18 mouse cellular contexts compared by ENCODE assay signal in the genomic region with DNA sequence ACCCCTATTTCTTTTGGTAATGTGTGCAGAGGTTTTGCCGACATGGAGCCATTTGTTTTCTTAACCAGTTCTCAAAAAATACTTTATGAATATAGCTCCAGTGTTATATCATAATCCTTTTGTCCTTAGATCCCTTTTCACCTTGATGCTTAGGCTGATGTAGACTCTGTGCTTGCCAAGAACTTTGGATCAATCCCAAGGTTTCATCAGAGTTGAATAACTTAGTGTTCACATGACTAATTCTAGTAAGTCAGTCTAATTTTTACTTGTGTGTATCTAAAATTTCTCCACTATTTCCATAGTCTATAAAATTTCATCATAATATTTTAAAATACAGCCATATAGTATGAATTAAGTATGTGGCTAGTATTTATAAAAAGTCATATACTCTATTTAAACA.
"Had no signal": no experiment of that assay in that cellular context is flagged by ENCODE, and none has a peak within 500 bp of the region (broad histone marks: within the 10 kb centered on the region; RNA-seq: fewer than 3 reads in every experiment).

No protein-coding gene starts in this region.

- H3K4me3 ChIP-seq: kidney, embryonic 15.5 days; left cerebral cortex, adult 2 months; liver, embryonic 12.5 days; liver, embryonic 15.5 days; lung, embryonic 15.5 days; midbrain, embryonic 12.5 days; midbrain, embryonic 15.5 days had no signal

- H3K4me1 ChIP-seq: kidney, embryonic 15.5 days; liver, embryonic 12.5 days; liver, embryonic 15.5 days; lung, embryonic 15.5 days; midbrain, embryonic 12.5 days; midbrain, embryonic 15.5 days had no signal

- H3K36me3 ChIP-seq: kidney, embryonic 15.5 days; liver, embryonic 12.5 days; liver, embryonic 15.5 days; lung, embryonic 15.5 days; midbrain, embryonic 12.5 days; midbrain, embryonic 15.5 days had no signal

- H3K27ac ChIP-seq: kidney, embryonic 15.5 days; left cerebral cortex, adult 2 months; liver, embryonic 12.5 days; liver, embryonic 15.5 days; lung, embryonic 15.5 days; midbrain, embryonic 12.5 days; midbrain, embryonic 15.5 days; stomach, postnatal 0 days had no signal

- H3K9ac ChIP-seq: kidney, embryonic 15.5 days; liver, embryonic 12.5 days; liver, embryonic 15.5 days; lung, embryonic 15.5 days; midbrain, embryonic 12.5 days; midbrain, embryonic 15.5 days had no signal

- DNase-seq: kidney, adult 8-10 months; kidney, postnatal 10 days; kidney, postnatal 36 days; layer of hippocampus, postnatal 36 days; lung, adult 18-20 months; lung, postnatal 10 days; lung, postnatal 36 days; thymus, adult 2 months; thymus, postnatal 14 days; thymus, postnatal 4 days had no signal

- H3K27me3 ChIP-seq: kidney, embryonic 15.5 days; liver, embryonic 12.5 days; liver, embryonic 15.5 days; lung, embryonic 15.5 days; midbrain, embryonic 12.5 days; midbrain, embryonic 15.5 days had no signal

- ATAC-seq: liver, embryonic 12.5 days; midbrain, embryonic 15.5 days had no signal

- H3K9me3 ChIP-seq: kidney, embryonic 15.5 days; liver, embryonic 12.5 days; liver, embryonic 15.5 days; lung, embryonic 15.5 days; midbrain, embryonic 12.5 days; midbrain, embryonic 15.5 days had no signal

- H3K4me2 ChIP-seq: kidney, embryonic 15.5 days; liver, embryonic 12.5 days; liver, embryonic 15.5 days; lung, embryonic 15.5 days; midbrain, embryonic 12.5 days; midbrain, embryonic 15.5 days had no signal
